In genomic region chr11:3331756-3332642, GRCm38 (mm10) we compare ENCODE assay signal across 8 mouse cellular contexts. TPM values are rescaled to one million over a fixed set of nuclear protein-coding genes. Genes with fewer than 3 reads are reported as not detected.
DNase-seq lines count a peak whose midpoint lies in the region; ATAC-seq lines count a peak whose summit lies in the region.

No protein-coding gene starts in this region.

- no peaks in the 10 kb centered on the region for H3K27me3 ChIP-seq in heart, embryonic 13.5 days (replicated peaks)
- no peaks in the 10 kb centered on the region; the same call in 1 of the 2 replicates for H3K27me3 ChIP-seq in liver, embryonic 11.5 days (replicated peaks; ENCODE audit: control insufficient read depth, insufficient read depth, low read length)
- no peaks in the 10 kb centered on the region for H3K27me3 ChIP-seq in splenic B cell, adult 2 months (ENCODE audit: control insufficient read depth, insufficient read depth, low read length, poor library complexity, severe bottlenecking)

- peak overlapping the region; percentile 63 for H3K4me3 ChIP-seq in heart, embryonic 13.5 days
- H3K4me3 ChIP-seq in liver, embryonic 11.5 days (ENCODE audit: low read depth, low read length) = peak overlapping the region; percentile 51

- H3K27ac ChIP-seq in heart, embryonic 13.5 days (replicated peaks) = peak overlapping the region; percentile 90
- H3K27ac ChIP-seq in liver, embryonic 11.5 days (ENCODE audit: low read depth, low read length) = no peak overlapping the region

- peak overlapping the region; percentile 85 for H3K9ac ChIP-seq in heart, embryonic 13.5 days
- peak overlapping the region; percentile 56 for H3K9ac ChIP-seq in liver, embryonic 11.5 days (ENCODE audit: low read depth, low read length)

- H3K4me1 ChIP-seq in heart, embryonic 13.5 days = peaks cover 67% of the 10 kb centered on the region
- H3K4me1 ChIP-seq in liver, embryonic 11.5 days (replicated peaks; ENCODE audit: control insufficient read depth, insufficient read depth, low read length) = peaks cover 26% of the 10 kb centered on the region

- WGBS in heart, embryonic 13.5 days = 1% methylated on average over 75 of the region's 75 CpGs
- WGBS in liver, embryonic 11.5 days = under 1% methylated on average over 75 of the region's 75 CpGs

- ATAC-seq in erythroid progenitor cell, adult 5-6 weeks (replicated peaks; ENCODE audit: low FRiP score, poor library complexity, severe bottlenecking) = peak; percentile 91
- peak; percentile 90 for ATAC-seq in heart, embryonic 13.5 days (ENCODE audit: extremely low read depth, insufficient number of reproducible peaks, low FRiP score, low TSS enrichment)
- ATAC-seq in liver, embryonic 11.5 days (replicated peaks; ENCODE audit: low FRiP score) = peak; percentile 97

- peak overlapping the region; percentile 99 for H3K4me2 ChIP-seq in heart, embryonic 13.5 days
- H3K4me2 ChIP-seq in liver, embryonic 11.5 days = peak overlapping the region; percentile 96

- H3K36me3 ChIP-seq in heart, embryonic 13.5 days = peaks cover 17% of the 10 kb centered on the region
- H3K36me3 ChIP-seq in liver, embryonic 11.5 days (ENCODE audit: control insufficient read depth, insufficient read depth, low read length) = no peaks in the 10 kb centered on the region
- H3K36me3 ChIP-seq in splenic B cell, adult 2 months (ENCODE audit: control insufficient read depth, insufficient read depth, low read length, poor library complexity, severe bottlenecking) = peaks cover 5% of the 10 kb centered on the region

- DNase-seq in CD4-positive, CD25-positive, alpha-beta regulatory T cell, adult 2 months (ENCODE audit: low read depth, low spot score) = peak; percentile 98
- peak; percentile 88 for DNase-seq in brain, embryonic 18.5 days (ENCODE audit: low read depth, low spot score)
- peak; percentile 95 for DNase-seq in kidney, postnatal 10 days
- peak; percentile 92 for DNase-seq in liver, embryonic 11.5 days (ENCODE audit: low spot score)
- DNase-seq in naive thymus-derived CD4-positive, alpha-beta T cell, adult 2 months (ENCODE audit: low read depth) = peak; percentile 98
- peak; percentile 98 for DNase-seq in splenic B cell, adult 2 months (ENCODE audit: low read depth, low spot score)

- H3K9me3 ChIP-seq in heart, embryonic 13.5 days = no peaks in the 10 kb centered on the region
- no peaks in the 10 kb centered on the region for H3K9me3 ChIP-seq in liver, embryonic 11.5 days (ENCODE audit: control insufficient read depth, low read length)

RNA-seq across cellular contexts. Expression of gene Pik3ip1, which starts 1.8 kb away (rescaled TPM):
- 2.1 and 4.3 TPM in 2 replicates for total RNA-seq in erythroid progenitor cell, adult 5-6 weeks (2015; ENCODE audit: low replicate concordance)
- 2.7 and 20.2 TPM in 2 replicates for total RNA-seq in erythroid progenitor cell, adult 5-6 weeks (2017; ENCODE audit: low replicate concordance)
- 19.0 and 25.9 TPM in 2 replicates for polyA plus RNA-seq in heart, embryonic 13.5 days (2015; fragmentation: Nextera tagmentation; extraction: Ambion mirVana)
- 3.5 and 3.8 TPM in 2 replicates for polyA plus RNA-seq in liver, embryonic 11.5 days (2014; fragmentation: Nextera tagmentation; extraction: Ambion mirVana)

RNA-seq across cellular contexts. Expression of gene Patz1, which starts 43.3 kb away (rescaled TPM):
- total RNA-seq in erythroid progenitor cell, adult 5-6 weeks (2015; ENCODE audit: low replicate concordance) = 14.1 and 17.6 TPM in 2 replicates
- 18.2 and 31.6 TPM in 2 replicates for total RNA-seq in erythroid progenitor cell, adult 5-6 weeks (2017; ENCODE audit: low replicate concordance)
- polyA plus RNA-seq in heart, embryonic 13.5 days (2015; fragmentation: Nextera tagmentation; extraction: Ambion mirVana) = 22.7 and 24.4 TPM in 2 replicates
- 42.8 and 44.2 TPM in 2 replicates for polyA plus RNA-seq in liver, embryonic 11.5 days (2014; fragmentation: Nextera tagmentation; extraction: Ambion mirVana)
